Mouse (Mus musculus): Measurements from ENCODE around the gene Tspan10.

GRCm38 (mm10) chr11:120455413-120455812 is 13.0 kb downstream of the Tspan10 start:
- no peak for TF ChIP-seq MAFK (IDR thresholded peaks at IDR 0.05; ENCODE audit: insufficient read depth, low read depth, low read length)
- no peak for TF ChIP-seq ZC3H11A (IDR thresholded peaks at IDR 0.05; ENCODE audit: borderline replicate concordance, low read depth, low read length)
- TF ChIP-seq ZNF384 (IDR thresholded peaks at IDR 0.05; ENCODE audit: low read depth, low read length), result no peak

All from ES-E14 (cell line).